Mouse (Mus musculus): Measurements from ENCODE around the gene Pomp.

GRCm38 (mm10) chr5:147817747-147818496, 42.3 kb upstream of the Pomp start:
- TF ChIP-seq EP300 (IDR thresholded peaks at IDR 0.05), result no peak
- TF ChIP-seq CTCF (IDR thresholded peaks at IDR 0.05), result no peak
